Mouse (Mus musculus): ENCODE data around the gene Fkbp5.

Gene Fkbp5

GRCm38 (mm10) chr17:28507496-28507895, 9.8 kb downstream of the Fkbp5 start:
- in situ Hi-C loops (cut with MboI; ENCODE audit: low sequenced_read_pairs), result no loop called here

GRCm38 (mm10) chr17:28506895-28507294, 10.4 kb downstream of the Fkbp5 start:
- in situ Hi-C loops (cut with MboI; ENCODE audit: low sequenced_read_pairs), result no loop called here

GRCm38 (mm10) chr17:28505591-28505990, 11.7 kb downstream of the Fkbp5 start:
- in situ Hi-C loops (cut with MboI; ENCODE audit: low sequenced_read_pairs), result no loop called here

- in situ Hi-C loops (cut with MboI; ENCODE audit: low sequenced_read_pairs), result no loop called here
These were observed 13.1 kb downstream of the Fkbp5 start for GRCm38 (mm10) chr17:28504182-28504581.

GRCm38 (mm10) chr17:28502196-28502821, 15.0 kb downstream of the Fkbp5 start:
- in situ Hi-C loops (cut with MboI; ENCODE audit: low sequenced_read_pairs), result no loop called here

GRCm38 (mm10) chr17:28500465-28500864, 16.9 kb downstream of the Fkbp5 start:
- in situ Hi-C loops (cut with MboI; ENCODE audit: low sequenced_read_pairs), result no loop called here

GRCm38 (mm10) chr17:28499190-28499589, 18.1 kb downstream of the Fkbp5 start:
- in situ Hi-C loops (cut with MboI; ENCODE audit: low sequenced_read_pairs), result no loop called here

GRCm38 (mm10) chr17:28495832-28496231, 21.5 kb downstream of the Fkbp5 start:
- in situ Hi-C loops (cut with MboI; ENCODE audit: low sequenced_read_pairs), result no loop called here

- in situ Hi-C loops (cut with MboI; ENCODE audit: low sequenced_read_pairs), result no loop called here
These were observed 26.1 kb downstream of the Fkbp5 start for GRCm38 (mm10) chr17:28491035-28491770.

- in situ Hi-C loops (cut with MboI; ENCODE audit: low sequenced_read_pairs), result no loop called here
These were observed 28.9 kb downstream of the Fkbp5 start for GRCm38 (mm10) chr17:28488258-28489013.

GRCm38 (mm10) chr17:28487584-28488257, 29.6 kb downstream of the Fkbp5 start:
- in situ Hi-C loops (cut with MboI; ENCODE audit: low sequenced_read_pairs), result no loop called here

- in situ Hi-C loops (cut with MboI; ENCODE audit: low sequenced_read_pairs), result no loop called here
These were observed 30.6 kb downstream of the Fkbp5 start for GRCm38 (mm10) chr17:28486720-28487119.

- in situ Hi-C loops (cut with MboI; ENCODE audit: low sequenced_read_pairs), result no loop called here
These were observed 31.3 kb downstream of the Fkbp5 start for GRCm38 (mm10) chr17:28485977-28486400.

GRCm38 (mm10) chr17:28485446-28485948, 31.8 kb downstream of the Fkbp5 start:
- in situ Hi-C loops (cut with MboI; ENCODE audit: low sequenced_read_pairs), result no loop called here

- in situ Hi-C loops (cut with MboI; ENCODE audit: low sequenced_read_pairs), result no loop called here
These were observed 32.5 kb downstream of the Fkbp5 start for GRCm38 (mm10) chr17:28484704-28485445.

- in situ Hi-C loops (cut with MboI; ENCODE audit: low sequenced_read_pairs), result no loop called here
These were observed 39.9 kb downstream of the Fkbp5 start for GRCm38 (mm10) chr17:28477421-28477820.

- in situ Hi-C loops (cut with MboI; ENCODE audit: low sequenced_read_pairs), result no loop called here
These were observed 40.9 kb downstream of the Fkbp5 start for GRCm38 (mm10) chr17:28476441-28476840.

GRCm38 (mm10) chr17:28475593-28476325, 41.6 kb downstream of the Fkbp5 start:
- in situ Hi-C loops (cut with MboI; ENCODE audit: low sequenced_read_pairs), result no loop called here

GRCm38 (mm10) chr17:28472696-28473095, 44.6 kb downstream of the Fkbp5 start:
- in situ Hi-C loops (cut with MboI; ENCODE audit: low sequenced_read_pairs), result no loop called here

- in situ Hi-C loops (cut with MboI; ENCODE audit: low sequenced_read_pairs), result no loop called here
These were observed 46.5 kb downstream of the Fkbp5 start for GRCm38 (mm10) chr17:28470876-28471275.
